Mouse (Mus musculus): Measurements from ENCODE around the gene Ddx20. TPM values are rescaled to one million over a fixed set of nuclear protein-coding genes. Genes with fewer than 3 reads are reported as not detected.

The Ddx20 gene
- 10 to 100 TPM in 1 of 2 experiments, 1 to 10 TPM in 1; 9.2 to 12.3 TPM for total RNA-seq (2021)
- polyA plus RNA-seq (2012; rRNA removed): 4.1 and 6.5 TPM in 2 replicates
- long read RNA-seq, transcript Ddx20-201 (11 exons, 2,905 nt): major isoform, 16 of 20 reads
- long read RNA-seq, partial matches to known transcripts: 1 of 20 reads
- long read RNA-seq, other reads (novel, unspliced or antisense): 3 of 20 reads

- Histone ChIP-seq H3K4me1 (ENCODE audit: control insufficient read depth, insufficient read depth, low read length) (peaks cover 3% of the 10 kb centered on the region), H3K27ac (peak within 1 kb of the TSS; percentile 95), H3K36me3 (ENCODE audit: control insufficient read depth, insufficient read depth, low read length) (peaks cover 6% of the 10 kb centered on the region; the same call in 1 of the 2 replicates), H3K79me2 (replicated peaks; ENCODE audit: control insufficient read depth, insufficient read depth, low read length) (0 out of 2 replicates have a peak, but pooled peaks cover 1% of the 10 kb centered on the region), H3K9ac (ENCODE audit: low read depth, low read length) (peak within 1 kb of the TSS; percentile 94), H3K4me3 (peak within 1 kb of the TSS; percentile 86), H3K27me3 (ENCODE audit: control insufficient read depth, insufficient read depth, low read length) (no peaks in the 10 kb centered on the region)
- TF ChIP-seq EP300 (IDR thresholded peaks at IDR 0.05; ENCODE audit: insufficient read depth, low read depth, low read length): peak; percentile 91; the same call in 1 of the 2 replicates
- TF ChIP-seq CTCF (IDR thresholded peaks at IDR 0.05): peak; percentile 100
- TF ChIP-seq POLR2A (IDR thresholded peaks at IDR 0.05; ENCODE audit: insufficient read depth, low read depth, low read length): peak; percentile 71
- intact Hi-C loops (cut with DNase I): loop anchor here (1.0 to 5.0 kb wide), 5 partner anchors 39 to 270 kb away; partner anchors contain the start of genes Rap1a and Wdr77
- WGBS: under 1% methylated on average over 72 of the region's 72 CpGs
- peak; percentile 93 to 96 for DNase-seq
Measured at GRCm38 (mm10) chr3:105687324-105688060, at the start of gene Ddx20. Ddx20 (minus strand) TSS chr3:105687574.

DNA sequence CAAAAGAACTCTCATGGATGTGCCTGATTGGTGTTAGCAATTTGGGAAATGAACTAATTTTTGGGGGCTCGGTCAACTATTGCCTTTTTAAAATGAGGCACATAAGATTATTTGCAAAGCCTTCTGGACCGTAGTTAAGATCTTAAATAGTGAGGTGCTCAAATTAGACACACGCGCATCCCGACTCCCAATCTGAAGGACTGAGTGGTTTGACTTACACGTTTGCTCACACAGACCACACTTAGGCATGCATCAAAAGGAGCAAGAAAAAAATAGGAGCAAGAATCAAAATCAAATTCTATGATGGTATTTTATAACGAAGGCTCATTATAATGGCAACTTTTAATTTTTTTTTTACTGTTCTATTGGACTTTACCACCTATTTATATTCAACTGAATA, 49.7 kb upstream of the Ddx20 start:
- Histone ChIP-seq H3K27ac (no peak overlapping the region), H3K4me1 (ENCODE audit: control insufficient read depth, insufficient read depth, low read length) (no peaks in the 10 kb centered on the region), H3K36me3 (ENCODE audit: control insufficient read depth, insufficient read depth, low read length) (peaks cover 5% of the 10 kb centered on the region), H3K9ac (ENCODE audit: low read depth, low read length) (no peak overlapping the region), H3K4me3 (no peak overlapping the region), H3K79me2 (replicated peaks; ENCODE audit: control insufficient read depth, insufficient read depth, low read length) (no peaks in the 10 kb centered on the region), H3K27me3 (ENCODE audit: control insufficient read depth, insufficient read depth, low read length) (no peaks in the 10 kb centered on the region)
- 94% methylated on average over 7 of the region's 7 CpGs for WGBS
- TF ChIP-seq POLR2A (IDR thresholded peaks at IDR 0.05; ENCODE audit: insufficient read depth, low read depth, low read length) (no peak), CTCF (IDR thresholded peaks at IDR 0.05) (no peak), EP300 (IDR thresholded peaks at IDR 0.05; ENCODE audit: insufficient read depth, low read depth, low read length) (no peak)
- intact Hi-C loops (cut with DNase I): no loop called here
- DNase-seq: no peak

GRCm38 (mm10) chr3:105736148-105736547, 48.8 kb upstream of the Ddx20 start:
- Histone ChIP-seq H3K4me1 (ENCODE audit: control insufficient read depth, insufficient read depth, low read length) (no peaks in the 10 kb centered on the region), H3K36me3 (ENCODE audit: control insufficient read depth, insufficient read depth, low read length) (peaks cover 5% of the 10 kb centered on the region), H3K4me3 (no peak overlapping the region), H3K9ac (ENCODE audit: low read depth, low read length) (no peak overlapping the region), H3K79me2 (replicated peaks; ENCODE audit: control insufficient read depth, insufficient read depth, low read length) (no peaks in the 10 kb centered on the region), H3K27ac (no peak overlapping the region), H3K27me3 (ENCODE audit: control insufficient read depth, insufficient read depth, low read length) (no peaks in the 10 kb centered on the region)
- intact Hi-C loops (cut with DNase I): no loop called here
- DNase-seq: no peak
- 81% methylated on average over 1 of the region's 1 CpGs for WGBS
- TF ChIP-seq POLR2A (IDR thresholded peaks at IDR 0.05; ENCODE audit: insufficient read depth, low read depth, low read length): no peak
- no peak for TF ChIP-seq EP300 (IDR thresholded peaks at IDR 0.05; ENCODE audit: insufficient read depth, low read depth, low read length)
- TF ChIP-seq CTCF (IDR thresholded peaks at IDR 0.05): no peak

- H3K36me3 ChIP-seq (ENCODE audit: control insufficient read depth, insufficient read depth, low read length): peaks cover 10% of the 10 kb centered on the region
- H3K79me2 ChIP-seq (replicated peaks; ENCODE audit: control insufficient read depth, insufficient read depth, low read length): no peaks in the 10 kb centered on the region
- TF ChIP-seq CTCF (IDR thresholded peaks at IDR 0.05) (no peak), POLR2A (IDR thresholded peaks at IDR 0.05; ENCODE audit: insufficient read depth, low read depth, low read length) (no peak), EP300 (IDR thresholded peaks at IDR 0.05; ENCODE audit: insufficient read depth, low read depth, low read length) (no peak)
- H3K9ac ChIP-seq (ENCODE audit: low read depth, low read length): no peak overlapping the region
- no peak for DNase-seq
- intact Hi-C loops (cut with DNase I): no loop called here
- H3K4me1 ChIP-seq (ENCODE audit: control insufficient read depth, insufficient read depth, low read length): no peaks in the 10 kb centered on the region
- H3K27ac ChIP-seq: no peak overlapping the region
- no peak overlapping the region for H3K4me3 ChIP-seq
- no peaks in the 10 kb centered on the region for H3K27me3 ChIP-seq (ENCODE audit: control insufficient read depth, insufficient read depth, low read length)
Measured at GRCm38 (mm10) chr3:105735285-105735684, 47.9 kb upstream of the Ddx20 start.

DNA sequence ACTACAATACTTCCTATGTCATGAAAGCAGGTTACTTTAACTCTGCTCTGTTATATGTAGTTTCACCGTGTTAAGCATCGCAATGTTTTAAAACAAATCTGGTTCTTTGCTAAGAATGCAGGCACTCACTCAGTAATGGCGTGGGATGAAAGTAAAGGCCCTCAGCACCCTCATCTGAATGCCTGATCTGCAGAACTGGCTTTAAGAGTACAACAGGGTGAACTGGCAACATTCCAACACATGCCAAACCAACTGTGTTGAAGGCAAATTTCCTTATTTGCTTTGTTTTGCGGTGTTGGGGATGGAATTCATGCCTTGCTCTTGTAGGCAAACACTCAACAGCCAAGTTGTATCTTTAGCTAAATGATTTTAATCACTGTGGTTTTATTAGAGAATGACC, 46.2 kb upstream of the Ddx20 start:
- Histone ChIP-seq H3K27me3 (ENCODE audit: control insufficient read depth, insufficient read depth, low read length) (no peaks in the 10 kb centered on the region), H3K9ac (ENCODE audit: low read depth, low read length) (no peak overlapping the region), H3K4me3 (no peak overlapping the region), H3K36me3 (ENCODE audit: control insufficient read depth, insufficient read depth, low read length) (peaks cover 10% of the 10 kb centered on the region), H3K4me1 (ENCODE audit: control insufficient read depth, insufficient read depth, low read length) (no peaks in the 10 kb centered on the region), H3K79me2 (replicated peaks; ENCODE audit: control insufficient read depth, insufficient read depth, low read length) (no peaks in the 10 kb centered on the region), H3K27ac (no peak overlapping the region)
- intact Hi-C loops (cut with DNase I): no loop called here
- 83% methylated on average over 4 of the region's 4 CpGs for WGBS
- TF ChIP-seq CTCF (IDR thresholded peaks at IDR 0.05) (no peak), POLR2A (IDR thresholded peaks at IDR 0.05; ENCODE audit: insufficient read depth, low read depth, low read length) (no peak), EP300 (IDR thresholded peaks at IDR 0.05; ENCODE audit: insufficient read depth, low read depth, low read length) (no peak)
- DNase-seq: no peak

DNA sequence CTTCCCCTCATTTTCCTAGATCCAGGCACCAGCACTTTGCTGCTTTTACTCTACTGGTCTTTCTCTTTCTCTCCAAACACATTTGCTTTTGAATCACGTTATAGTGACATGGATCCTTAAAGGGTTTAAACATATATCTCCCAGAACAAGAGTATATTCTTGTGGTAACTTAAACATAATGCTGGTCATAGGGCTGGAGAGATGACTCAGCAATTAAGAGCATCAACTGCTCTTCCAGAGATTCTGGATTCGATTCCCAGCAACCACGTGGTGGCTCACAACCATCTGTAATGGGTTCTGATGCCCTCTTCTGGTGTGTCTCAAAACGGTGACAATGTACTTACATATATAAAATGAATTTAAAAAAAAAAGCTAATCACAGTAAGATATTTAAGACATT, 45.0 kb upstream of the Ddx20 start:
- 90% methylated on average over 4 of the region's 4 CpGs for WGBS
- no peaks in the 10 kb centered on the region for H3K4me1 ChIP-seq (ENCODE audit: control insufficient read depth, insufficient read depth, low read length)
- no peak overlapping the region for H3K4me3 ChIP-seq
- no peaks in the 10 kb centered on the region for H3K79me2 ChIP-seq (replicated peaks; ENCODE audit: control insufficient read depth, insufficient read depth, low read length)
- intact Hi-C loops (cut with DNase I): no loop called here
- TF ChIP-seq CTCF (IDR thresholded peaks at IDR 0.05) (0 out of 2 replicates have a peak, but pooled peaks have one; percentile 7), EP300 (IDR thresholded peaks at IDR 0.05; ENCODE audit: insufficient read depth, low read depth, low read length) (no peak)
- no peak overlapping the region for H3K27ac ChIP-seq
- H3K9ac ChIP-seq (ENCODE audit: low read depth, low read length): no peak overlapping the region
- DNase-seq: no peak
- no peaks in the 10 kb centered on the region for H3K27me3 ChIP-seq (ENCODE audit: control insufficient read depth, insufficient read depth, low read length)
- H3K36me3 ChIP-seq (ENCODE audit: control insufficient read depth, insufficient read depth, low read length): peaks cover 10% of the 10 kb centered on the region

Data from heart, adult 2 months (tissue).